Mouse (Mus musculus) central nervous system, embryonic 11.5 days (tissue): ENCODE data around the gene Hist1h2ap. TPM values are rescaled to one million over a fixed set of nuclear protein-coding genes. Genes with fewer than 3 reads are reported as not detected.

ENCODE experiments used
- polyA plus RNA-seq: library from polyadenylated mRNA; depleted of rRNA; stranded (reverse); fragments of >200 nt; gene quantifications from 2 replicates; pipeline ENCODE4 v1.2.3, GENCODE M21; 2012; rRNA removed

The Hist1h2ap gene
- 59.8 and 81.8 TPM in 2 replicates for polyA plus RNA-seq

DNA sequence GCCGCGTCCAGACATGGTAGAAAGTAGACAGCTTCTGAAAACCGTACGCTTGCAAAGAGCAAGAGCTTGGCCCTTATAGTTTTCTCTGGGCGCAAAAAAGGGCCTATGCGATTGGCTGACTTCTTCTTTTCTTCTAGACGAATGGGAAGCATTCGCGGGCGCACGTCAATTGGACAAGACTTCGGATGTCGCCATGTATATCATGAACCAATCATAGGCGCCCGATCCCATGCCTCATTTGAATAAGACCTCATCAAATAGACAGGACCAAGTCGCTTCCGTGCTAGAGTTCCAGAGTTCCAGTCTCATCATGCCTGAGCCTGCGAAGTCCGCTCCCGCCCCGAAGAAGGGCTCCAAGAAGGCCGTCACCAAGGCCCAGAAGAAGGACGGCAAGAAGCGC is at the start of gene Hist1h2ap, which contains the start of gene Hist1h2br:
Gene Hist1h2ap (minus strand): TSS at position 47 of the 400 bp plus-strand sequence.
Gene Hist1h2br (plus strand): TSS at position 283 of the 400 bp plus-strand sequence.

DNA sequence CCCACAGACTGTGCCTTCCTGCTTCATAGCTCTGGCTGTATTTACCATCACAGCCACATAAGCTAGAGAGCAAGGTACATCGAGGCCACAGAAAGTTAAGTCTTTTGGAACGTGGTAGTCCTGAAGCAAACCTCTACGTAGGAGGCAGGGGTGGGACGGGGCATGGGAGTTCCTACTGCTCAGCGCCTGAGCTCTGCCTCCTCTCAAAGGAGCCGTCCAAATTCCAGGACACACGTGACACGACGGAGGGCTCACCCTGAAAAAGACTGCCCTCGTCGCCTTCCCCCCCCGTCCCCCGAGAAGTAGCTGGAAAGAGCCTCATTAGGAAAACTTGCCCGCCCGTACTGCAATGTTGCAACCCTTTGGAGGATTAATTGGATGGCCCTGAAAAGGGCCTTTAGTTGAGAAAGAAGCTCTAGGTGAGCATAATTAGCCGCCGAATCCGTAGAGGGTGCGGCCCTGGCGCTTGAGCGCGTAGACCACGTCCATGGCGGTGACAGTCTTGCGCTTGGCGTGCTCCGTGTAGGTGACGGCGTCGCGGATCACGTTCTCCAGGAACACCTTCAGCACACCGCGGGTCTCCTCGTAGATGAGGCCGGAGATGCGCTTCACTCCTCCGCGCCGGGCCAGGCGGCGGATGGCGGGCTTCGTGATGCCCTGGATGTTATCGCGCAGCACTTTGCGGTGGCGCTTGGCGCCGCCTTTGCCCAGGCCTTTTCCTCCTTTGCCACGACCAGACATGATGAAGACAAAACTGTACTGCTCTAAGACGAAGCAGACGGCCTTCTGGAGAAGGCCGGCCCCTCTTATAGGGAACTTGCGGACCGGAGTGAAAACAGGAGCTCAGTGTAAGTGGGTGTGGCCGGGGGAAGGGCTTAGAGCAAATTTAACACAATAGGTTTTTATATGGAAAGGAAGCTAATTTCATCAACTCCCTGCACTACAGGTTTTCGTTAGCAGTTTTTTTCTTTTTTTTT is 1.6 kb downstream of the Hist1h2ap start, which contains the start of gene Hist1h4n:
Gene Hist1h4n (minus strand): TSS at position 779 of the 977 bp plus-strand sequence.

DNA sequence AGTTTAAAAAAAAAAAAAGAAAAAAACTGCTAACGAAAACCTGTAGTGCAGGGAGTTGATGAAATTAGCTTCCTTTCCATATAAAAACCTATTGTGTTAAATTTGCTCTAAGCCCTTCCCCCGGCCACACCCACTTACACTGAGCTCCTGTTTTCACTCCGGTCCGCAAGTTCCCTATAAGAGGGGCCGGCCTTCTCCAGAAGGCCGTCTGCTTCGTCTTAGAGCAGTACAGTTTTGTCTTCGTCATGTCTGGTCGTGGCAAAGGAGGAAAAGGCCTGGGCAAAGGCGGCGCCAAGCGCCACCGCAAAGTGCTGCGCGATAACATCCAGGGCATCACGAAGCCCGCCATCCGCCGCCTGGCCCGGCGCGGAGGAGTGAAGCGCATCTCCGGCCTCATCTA is 21.8 kb downstream of the Hist1h2ap start, which contains the start of gene Hist1h4m:
Gene Hist1h4m (plus strand): TSS at position 208 of the 400 bp plus-strand sequence.

DNA sequence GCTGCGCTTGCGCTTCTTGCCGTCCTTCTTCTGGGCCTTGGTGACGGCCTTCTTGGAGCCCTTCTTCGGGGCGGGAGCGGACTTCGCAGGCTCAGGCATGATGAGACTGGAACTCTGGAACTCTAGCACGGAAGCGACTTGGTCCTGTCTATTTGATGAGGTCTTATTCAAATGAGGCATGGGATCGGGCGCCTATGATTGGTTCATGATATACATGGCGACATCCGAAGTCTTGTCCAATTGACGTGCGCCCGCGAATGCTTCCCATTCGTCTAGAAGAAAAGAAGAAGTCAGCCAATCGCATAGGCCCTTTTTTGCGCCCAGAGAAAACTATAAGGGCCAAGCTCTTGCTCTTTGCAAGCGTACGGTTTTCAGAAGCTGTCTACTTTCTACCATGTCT is 23.2 kb downstream of the Hist1h2ap start, which contains the start of the genes Hist1h2bq and Hist1h2ao:
Gene Hist1h2bq (minus strand): TSS at position 125 of the 400 bp plus-strand sequence.
Gene Hist1h2ao (plus strand): TSS at position 393 of the 400 bp plus-strand sequence.

DNA sequence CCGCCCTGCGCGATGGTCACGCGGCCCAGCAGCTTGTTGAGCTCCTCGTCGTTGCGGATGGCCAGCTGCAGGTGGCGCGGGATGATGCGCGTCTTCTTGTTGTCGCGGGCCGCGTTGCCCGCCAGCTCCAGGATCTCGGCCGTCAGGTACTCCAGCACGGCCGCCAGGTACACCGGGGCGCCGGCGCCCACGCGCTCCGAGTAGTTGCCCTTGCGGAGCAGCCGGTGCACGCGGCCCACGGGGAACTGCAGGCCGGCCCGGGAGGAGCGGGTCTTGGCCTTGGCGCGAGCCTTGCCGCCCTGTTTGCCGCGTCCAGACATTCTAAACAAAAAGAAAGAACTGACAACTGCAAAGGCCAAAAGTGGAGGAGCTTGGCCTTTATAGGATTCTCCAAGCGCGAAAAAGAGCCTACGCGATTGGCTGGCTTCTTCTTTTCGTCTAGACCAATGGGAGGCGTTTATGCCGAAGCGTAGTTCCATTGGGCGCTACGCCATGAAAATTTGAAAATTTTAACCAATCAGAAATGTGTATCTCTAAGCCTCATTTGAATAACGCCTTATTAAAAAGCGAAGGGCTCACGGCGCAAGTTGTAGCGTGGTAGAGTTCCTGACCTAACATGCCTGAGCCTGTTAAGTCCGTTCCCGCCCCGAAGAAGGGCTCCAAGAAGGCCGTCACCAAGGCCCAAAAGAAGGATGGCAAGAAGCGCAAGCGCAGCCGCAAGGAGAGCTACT is 46.2 kb downstream of the Hist1h2ap start, which contains the start of the genes Hist1h2an and Hist1h2bp:
Gene Hist1h2an (minus strand): TSS at position 320 of the 731 bp plus-strand sequence.
Gene Hist1h2bp (plus strand): TSS at position 563 of the 731 bp plus-strand sequence.

DNA sequence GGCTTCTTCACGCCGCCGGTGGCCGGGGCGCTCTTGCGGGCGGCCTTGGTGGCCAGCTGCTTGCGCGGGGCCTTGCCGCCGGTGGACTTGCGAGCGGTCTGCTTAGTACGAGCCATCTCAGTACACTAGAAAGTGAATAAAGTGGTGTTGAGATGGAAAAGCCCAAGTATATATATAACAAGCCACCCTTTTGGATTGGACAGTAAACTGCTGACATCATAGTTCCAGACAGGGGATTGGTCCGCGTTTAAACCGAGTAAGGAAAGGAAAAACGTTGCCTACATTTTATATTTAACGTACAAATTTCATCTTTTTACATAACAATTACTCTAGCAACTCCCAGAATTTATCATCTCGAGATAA is 50.1 kb downstream of the Hist1h2ap start, which contains the start of gene Hist1h3i:
Gene Hist1h3i (minus strand): TSS at position 116 of the 363 bp plus-strand sequence.

Other genes with a start within 250 kb of the Hist1h2ap start
- gene Olfr1362, start 219.5 kb downstream of the Hist1h2ap start, polyA plus RNA-seq: not detected in 2 replicates
- gene Olfr11, start 191.0 kb downstream of the Hist1h2ap start, polyA plus RNA-seq: 0.01 TPM in 1 of 2 replicates, not detected in the other
- not detected in 2 replicates for gene Olfr1361, start 170.1 kb downstream of the Hist1h2ap start, polyA plus RNA-seq
- not detected in 2 replicates for gene Olfr1360, start 156.1 kb downstream of the Hist1h2ap start, polyA plus RNA-seq
- not detected in 2 replicates for gene Olfr1359, start 135.4 kb downstream of the Hist1h2ap start, polyA plus RNA-seq
- gene Hist1h2bl, start 117.4 kb downstream of the Hist1h2ap start, polyA plus RNA-seq: 18.0 and 18.2 TPM in 2 replicates
- gene Hist1h2ai, start 117.1 kb downstream of the Hist1h2ap start, polyA plus RNA-seq: 15.1 and 39.4 TPM in 2 replicates
- gene Hist1h3h, start 115.8 kb downstream of the Hist1h2ap start, polyA plus RNA-seq: 39.3 and 62.8 TPM in 2 replicates
- 9.2 and 22.6 TPM in 2 replicates for gene Hist1h2bm, start 111.5 kb downstream of the Hist1h2ap start, polyA plus RNA-seq
- 11.9 and 16.4 TPM in 2 replicates for gene Hist1h4j, start 98.4 kb downstream of the Hist1h2ap start, polyA plus RNA-seq
- 29.0 and 72.0 TPM in 2 replicates for gene Hist1h4k, start 83.0 kb downstream of the Hist1h2ap start, polyA plus RNA-seq
- gene Hist1h2ak, start 79.7 kb downstream of the Hist1h2ap start, polyA plus RNA-seq: 32.6 and 49.5 TPM in 2 replicates
- gene Hist1h2bn, start 79.4 kb downstream of the Hist1h2ap start, polyA plus RNA-seq: 14.7 and 18.0 TPM in 2 replicates
- 8.9 and 15.5 TPM in 2 replicates for gene Hist1h1b, start 52.9 kb downstream of the Hist1h2ap start, polyA plus RNA-seq
- 45.2 and 84.3 TPM in 2 replicates for gene Hist1h3i, start 50.1 kb downstream of the Hist1h2ap start, polyA plus RNA-seq
- gene Hist1h2an, start 46.3 kb downstream of the Hist1h2ap start, polyA plus RNA-seq: 11.9 and 22.1 TPM in 2 replicates
- gene Hist1h2bp, start 46.0 kb downstream of the Hist1h2ap start, polyA plus RNA-seq: 1.1 and 3.4 TPM in 2 replicates
- 18.6 and 19.5 TPM in 2 replicates for gene Hist1h2bq, start 23.3 kb downstream of the Hist1h2ap start, polyA plus RNA-seq
- gene Hist1h2ao, start 23.0 kb downstream of the Hist1h2ap start, polyA plus RNA-seq: 1.2 TPM in 1 of 2 replicates, not detected in the other
- gene Hist1h4m, start 21.8 kb downstream of the Hist1h2ap start, polyA plus RNA-seq: 38.4 TPM in 1 of 2 replicates, not detected in the other
- 25.3 and 35.4 TPM in 2 replicates for gene Hist1h4n, start 1.3 kb downstream of the Hist1h2ap start, polyA plus RNA-seq
- 8.4 and 17.0 TPM in 2 replicates for gene Hist1h2br, start 236 bp upstream of the Hist1h2ap start, polyA plus RNA-seq
- gene Zfp184, start 111.6 kb upstream of the Hist1h2ap start, polyA plus RNA-seq: 13.1 and 19.9 TPM in 2 replicates
- gene Pom121l2, start 147.7 kb upstream of the Hist1h2ap start, polyA plus RNA-seq: 0.04 TPM in 1 of 2 replicates, not detected in the other
- 0.24 and 0.47 TPM in 2 replicates for gene Prss16, start 176.2 kb upstream of the Hist1h2ap start, polyA plus RNA-seq
- 11.5 and 15.7 TPM in 2 replicates for gene Hist1h2ah, start 202.1 kb upstream of the Hist1h2ap start, polyA plus RNA-seq
- gene Hist1h2bk, start 202.4 kb upstream of the Hist1h2ap start, polyA plus RNA-seq: 21.2 and 30.1 TPM in 2 replicates
- 60.0 and 87.2 TPM in 2 replicates for gene Hist1h4i, start 207.9 kb upstream of the Hist1h2ap start, polyA plus RNA-seq
- gene Hist1h2ag, start 209.4 kb upstream of the Hist1h2ap start, polyA plus RNA-seq: 45.5 and 69.8 TPM in 2 replicates
- 14.7 and 26.0 TPM in 2 replicates for gene Hist1h2bj, start 209.7 kb upstream of the Hist1h2ap start, polyA plus RNA-seq